Mouse (Mus musculus): ENCODE data around the gene Accs.

Accs gene

GRCm38 (mm10) chr2:93849505-93850089 lies at the start of gene Accs:
TSS of gene Accs (minus strand) at chr2:93849943.
- in situ Hi-C loops (cut with MseI, MboI), result no loop called here

DNA sequence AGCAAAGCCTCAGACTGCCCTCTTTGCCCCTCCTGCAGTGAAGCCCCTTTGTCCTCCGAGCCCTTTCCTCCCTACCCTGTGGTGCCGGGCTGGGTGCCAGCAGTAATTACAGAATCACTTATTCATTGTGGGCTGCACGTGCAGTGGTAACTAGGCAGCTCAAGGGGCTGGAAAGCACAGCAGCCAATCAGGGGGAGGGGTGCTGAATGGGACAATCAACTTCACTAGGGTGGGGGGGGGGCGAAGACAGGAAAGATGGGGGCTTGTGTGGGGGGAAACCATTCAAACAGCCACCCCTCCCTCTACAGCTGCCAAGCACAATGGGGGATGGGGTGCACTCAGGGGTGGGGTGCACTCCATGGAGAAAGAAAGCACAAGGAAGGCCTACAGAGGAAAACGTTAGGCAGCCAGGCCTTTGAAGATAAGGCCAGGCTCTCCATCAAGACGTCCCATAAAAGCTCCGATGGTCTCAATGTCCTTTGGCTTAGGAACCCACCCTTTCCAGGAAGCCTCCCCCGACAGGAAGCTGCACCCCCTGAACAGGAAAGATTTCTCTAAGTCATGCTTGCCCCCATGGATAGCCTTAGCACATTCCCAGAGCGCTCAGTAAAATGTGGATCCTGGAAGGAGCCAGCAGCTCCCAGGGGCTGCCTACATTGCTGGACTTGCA lies 42.0 kb upstream of the Accs start:
- in situ Hi-C loops (cut with MseI, MboI), result no loop called here

DNA sequence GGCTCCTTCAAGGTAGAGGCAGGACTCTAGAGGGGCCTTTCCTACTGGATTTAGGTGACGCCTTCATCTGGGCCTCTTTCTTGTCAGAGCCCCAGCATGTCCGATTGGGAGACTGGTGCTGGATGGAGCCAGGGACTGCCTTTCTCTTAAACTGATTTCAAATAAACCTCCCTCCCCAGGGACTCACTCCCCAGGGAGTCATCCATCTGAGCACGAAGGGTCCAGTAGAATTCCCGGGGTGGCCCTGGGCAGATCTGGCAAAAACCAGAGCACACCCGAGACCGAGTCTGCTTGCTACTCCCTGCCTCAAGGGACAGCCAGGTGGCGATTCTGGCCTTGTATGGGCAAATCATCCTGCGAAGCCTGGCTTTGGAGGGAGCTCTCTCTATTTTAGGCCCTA lies 40.4 kb upstream of the Accs start:
- in situ Hi-C loops (cut with MseI, MboI), result no loop called here

DNA sequence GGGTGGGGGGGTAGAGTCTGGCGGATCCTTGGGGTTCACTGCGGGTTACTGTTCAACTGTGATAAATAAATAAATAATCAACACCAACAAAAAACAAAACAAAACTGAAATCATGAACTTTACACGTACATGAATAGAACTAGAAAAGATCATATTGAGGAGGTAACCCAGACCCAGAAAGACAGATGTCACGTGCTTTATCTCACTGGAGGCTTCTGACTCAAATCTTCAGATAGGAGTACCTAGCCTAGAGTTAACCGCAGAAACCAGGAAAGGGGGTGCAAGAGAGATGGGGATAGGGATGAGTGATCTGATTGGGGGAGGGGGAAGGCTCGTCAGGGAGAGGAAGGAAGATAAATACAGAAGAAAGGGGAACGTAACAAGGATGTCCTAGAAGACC lies 39.3 kb upstream of the Accs start:
- in situ Hi-C loops (cut with MseI, MboI), result no loop called here

DNA sequence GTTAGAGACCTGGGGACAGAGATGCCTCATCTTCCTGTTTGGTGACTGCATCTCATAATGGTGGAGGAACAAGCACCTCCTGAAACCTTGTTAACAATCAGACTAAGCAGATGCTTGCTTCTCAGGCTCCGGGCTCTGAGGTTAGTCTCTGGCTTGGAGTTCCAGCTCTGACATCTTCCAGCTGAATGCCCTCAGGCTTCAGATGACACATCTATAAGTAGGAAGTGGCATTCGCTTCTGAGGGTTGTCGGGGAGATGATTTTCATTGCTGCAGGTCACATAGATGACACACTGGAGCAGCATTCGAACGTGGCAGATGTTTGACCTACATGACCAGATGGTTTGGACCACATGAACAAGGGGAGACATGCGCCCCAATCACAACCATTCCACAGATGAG lies 38.6 kb upstream of the Accs start:
- in situ Hi-C loops (cut with MseI, MboI), result no loop called here

DNA sequence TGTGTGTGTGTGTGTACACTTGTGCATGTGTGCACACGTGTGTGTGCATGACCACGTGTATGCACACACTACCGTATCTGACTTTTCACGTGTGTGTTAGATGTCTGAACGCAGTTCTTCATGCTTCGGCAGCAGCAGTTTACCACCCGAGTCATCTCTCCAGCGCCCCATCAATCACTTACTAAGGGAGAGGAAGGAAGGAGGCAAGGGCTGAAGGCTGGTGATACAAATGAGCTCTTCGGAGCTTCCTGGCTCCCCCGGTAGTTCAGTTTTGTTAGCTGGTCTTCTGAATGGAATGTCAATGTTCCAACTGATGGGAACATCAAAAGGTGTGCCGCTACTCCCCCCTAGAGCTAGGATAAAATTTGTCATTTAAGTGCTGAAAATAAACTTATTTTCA lies 37.5 kb upstream of the Accs start:
- in situ Hi-C loops (cut with MseI, MboI), result no loop called here

DNA sequence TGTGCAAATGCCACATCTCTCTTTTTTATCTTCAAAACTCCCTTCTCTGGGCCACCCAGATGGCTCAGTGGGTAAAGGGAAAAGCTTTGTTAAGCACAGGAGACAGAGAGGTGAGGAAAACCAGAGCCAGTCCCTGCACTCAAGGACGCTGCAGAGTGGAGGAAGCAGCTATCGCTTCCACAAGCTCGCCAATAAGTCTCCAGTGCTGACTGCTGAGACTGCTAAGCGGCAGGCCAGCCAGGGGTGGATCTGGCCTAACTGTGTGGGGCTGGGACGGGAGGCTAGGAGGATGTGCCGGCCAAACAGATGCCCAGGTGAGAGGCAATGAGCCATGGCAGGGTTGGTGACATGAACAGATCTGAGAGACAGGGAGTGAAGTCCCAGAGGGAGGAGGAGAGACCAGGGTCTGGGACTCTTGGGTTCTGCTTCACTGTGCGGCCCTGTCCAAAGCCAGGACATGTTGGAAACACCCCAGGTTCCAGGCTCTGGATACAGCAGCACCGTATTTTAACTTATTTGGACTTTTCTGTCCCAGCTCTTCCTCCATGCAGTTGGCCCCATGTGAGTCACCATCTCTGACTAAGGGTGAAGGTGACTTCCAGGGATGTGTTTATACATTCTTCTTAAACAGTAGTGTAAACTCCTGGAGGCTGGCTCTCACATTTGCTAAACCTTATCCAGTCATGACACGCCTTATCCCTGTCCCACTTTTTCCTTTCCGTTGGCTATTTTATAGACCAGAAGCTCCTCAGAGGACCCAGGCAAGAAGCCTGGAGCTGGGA lies 36.5 kb upstream of the Accs start:
- in situ Hi-C loops (cut with MseI, MboI), result no loop called here

DNA sequence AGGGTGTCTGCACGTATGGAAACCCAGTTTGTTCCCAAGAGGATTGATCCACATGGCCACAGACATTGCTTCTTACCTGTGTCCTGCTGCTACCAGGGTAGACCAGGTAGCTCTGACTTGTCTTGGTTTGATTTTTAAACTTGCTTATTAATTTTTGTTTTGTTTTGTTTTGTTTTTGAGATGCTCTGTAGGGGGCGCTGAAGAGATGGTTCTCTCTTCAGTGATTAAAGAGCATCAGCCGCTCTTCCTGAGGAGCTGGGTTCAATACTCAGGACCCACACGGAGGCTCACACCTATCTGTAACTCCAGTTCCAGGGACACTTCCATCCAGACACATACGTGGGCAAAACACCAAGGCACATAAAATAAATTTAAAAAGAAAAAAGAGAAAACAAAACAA lies 33.3 kb upstream of the Accs start:
- in situ Hi-C loops (cut with MseI, MboI), result no loop called here

- in situ Hi-C loops (cut with MseI, MboI), result no loop called here
These were observed 32.1 kb upstream of the Accs start for GRCm38 (mm10) chr2:93881640-93882367.

DNA sequence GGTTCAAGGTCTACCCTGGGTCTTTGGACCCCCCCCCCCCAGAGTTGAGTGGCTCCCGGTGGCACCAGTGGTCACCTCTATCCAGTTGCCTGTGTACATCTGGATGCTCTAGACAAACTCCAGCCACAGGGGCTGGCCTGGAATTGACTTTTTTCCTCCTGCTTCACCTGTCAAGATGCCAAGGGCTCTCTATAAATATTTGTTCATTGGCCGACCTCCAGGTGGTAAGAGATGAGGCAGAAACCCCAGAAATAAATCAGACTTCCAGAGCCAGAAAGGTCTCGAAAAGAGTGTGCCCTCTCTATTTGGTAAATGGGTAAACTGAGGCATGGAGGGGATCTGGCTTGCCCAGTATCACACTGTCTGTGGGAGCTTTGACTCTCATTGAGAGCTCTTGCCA lies 31.2 kb upstream of the Accs start:
- in situ Hi-C loops (cut with MseI, MboI), result no loop called here

- in situ Hi-C loops (cut with MseI, MboI), result no loop called here
These were observed 30.7 kb upstream of the Accs start for GRCm38 (mm10) chr2:93880450-93880849.

- in situ Hi-C loops (cut with MseI, MboI), result no loop called here
These were observed 27.3 kb upstream of the Accs start for GRCm38 (mm10) chr2:93877005-93877404.

DNA sequence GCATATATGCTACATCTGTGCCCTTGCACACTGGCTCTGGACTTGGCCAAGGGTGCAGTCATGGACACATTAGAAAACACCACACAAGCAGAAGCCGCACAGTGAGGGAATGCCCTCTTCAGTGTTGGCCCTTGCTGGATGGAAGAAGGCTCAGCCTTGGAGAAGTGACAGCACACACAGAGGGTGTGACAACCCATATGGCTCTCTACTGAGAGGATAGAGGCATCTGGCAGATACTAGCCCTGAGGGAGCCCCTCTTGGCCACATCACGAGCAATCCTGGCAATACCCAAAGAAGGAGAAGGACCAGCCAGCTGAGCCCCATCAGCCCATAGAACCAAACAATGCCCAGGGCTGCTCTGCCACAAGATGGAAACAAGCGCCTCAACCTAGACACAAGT lies 24.9 kb upstream of the Accs start:
- in situ Hi-C loops (cut with MseI, MboI), result no loop called here

GRCm38 (mm10) chr2:93874227-93874514 lies 24.4 kb upstream of the Accs start:
- in situ Hi-C loops (cut with MseI, MboI), result no loop called here

GRCm38 (mm10) chr2:93873449-93874226 lies 23.9 kb upstream of the Accs start:
- in situ Hi-C loops (cut with MseI, MboI), result no loop called here

- in situ Hi-C loops (cut with MseI, MboI), result no loop called here
These were observed 22.5 kb upstream of the Accs start for GRCm38 (mm10) chr2:93872257-93872656.

DNA sequence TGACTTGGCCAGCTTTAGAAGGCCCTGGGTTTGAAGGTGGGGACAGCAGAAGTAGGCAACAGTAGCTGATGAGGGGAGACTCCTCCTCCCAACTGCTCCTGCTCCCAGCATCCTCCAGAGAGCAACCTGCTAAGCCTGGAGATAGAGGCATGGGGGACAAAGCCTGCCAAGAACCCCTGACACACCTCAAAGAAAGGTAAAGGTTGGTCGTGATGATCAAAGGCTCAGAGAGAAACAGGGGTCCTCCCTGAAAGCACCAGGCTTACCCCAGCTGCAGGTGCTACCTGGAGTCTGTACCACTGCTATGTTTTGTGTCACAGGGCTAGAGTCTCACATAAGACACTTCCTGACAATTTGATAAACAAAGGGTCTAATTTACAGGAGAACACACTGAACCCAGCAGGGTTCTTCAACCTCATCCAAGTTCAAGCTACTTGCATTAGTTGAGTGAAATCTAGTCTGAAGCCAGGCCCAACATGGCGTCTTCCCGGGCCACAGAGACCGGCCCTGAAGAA lies 21.7 kb upstream of the Accs start:
- in situ Hi-C loops (cut with MseI, MboI), result no loop called here

DNA sequence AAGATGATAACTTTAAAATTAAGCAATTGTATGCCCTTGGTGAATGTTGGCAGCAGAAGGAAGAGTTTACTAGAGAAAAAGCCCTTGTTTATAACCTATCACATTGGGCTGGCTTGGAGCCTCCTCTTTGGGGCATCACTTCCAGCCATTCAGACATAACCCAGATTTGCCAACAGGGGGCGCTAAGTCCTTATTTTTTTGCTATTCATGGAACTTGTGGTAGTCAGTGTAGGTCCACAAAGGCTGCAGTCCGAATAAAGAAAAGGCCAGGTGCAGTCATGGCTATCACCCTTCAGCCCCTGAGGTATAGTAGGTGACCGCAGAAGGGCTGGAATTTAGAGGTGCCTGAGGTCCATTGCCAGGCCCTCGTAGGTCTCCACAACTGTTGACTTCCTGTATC lies 21.1 kb upstream of the Accs start:
- in situ Hi-C loops (cut with MseI, MboI), result no loop called here

DNA sequence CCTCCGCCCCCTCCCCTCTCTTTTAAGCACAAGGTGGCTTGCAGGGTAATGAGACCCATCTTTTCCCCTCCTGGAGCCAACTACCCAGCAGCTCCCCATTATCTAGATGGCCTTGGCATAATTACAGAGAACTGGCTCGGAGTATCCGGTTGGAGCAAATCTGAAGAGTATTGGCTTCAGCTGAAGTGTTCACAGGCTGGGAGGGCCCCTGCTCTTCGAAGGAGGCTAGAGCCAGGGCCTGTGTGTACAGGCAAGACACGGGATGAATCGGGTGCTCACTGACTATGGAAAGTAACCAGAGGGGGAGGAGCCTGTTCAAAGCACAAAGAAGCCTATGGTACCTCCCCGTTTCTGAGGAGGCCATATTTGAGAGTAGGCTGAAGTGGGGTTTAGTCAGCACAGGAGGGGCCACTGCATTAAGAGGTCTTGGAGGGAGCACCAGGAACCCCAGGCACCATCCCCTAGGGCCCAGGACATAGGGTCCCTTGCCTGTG lies 19.4 kb upstream of the Accs start, which contains the start of gene Accsl:
Gene Accsl (minus strand): TSS at position 51 of the 494 bp plus-strand sequence.
- in situ Hi-C loops (cut with MseI, MboI), result loop anchor here (5.0 kb wide), 2 partner anchors 128 to 133 kb away; partner anchors contain the start of gene Gm27027 (in 1 of the 2)

- in situ Hi-C loops (cut with MseI, MboI), result loop anchor here (5.0 kb wide), 2 partner anchors 129 to 134 kb away; partner anchors contain the start of gene Gm27027 (in 1 of the 2)
These were observed 18.8 kb upstream of the Accs start for GRCm38 (mm10) chr2:93868566-93868965.

DNA sequence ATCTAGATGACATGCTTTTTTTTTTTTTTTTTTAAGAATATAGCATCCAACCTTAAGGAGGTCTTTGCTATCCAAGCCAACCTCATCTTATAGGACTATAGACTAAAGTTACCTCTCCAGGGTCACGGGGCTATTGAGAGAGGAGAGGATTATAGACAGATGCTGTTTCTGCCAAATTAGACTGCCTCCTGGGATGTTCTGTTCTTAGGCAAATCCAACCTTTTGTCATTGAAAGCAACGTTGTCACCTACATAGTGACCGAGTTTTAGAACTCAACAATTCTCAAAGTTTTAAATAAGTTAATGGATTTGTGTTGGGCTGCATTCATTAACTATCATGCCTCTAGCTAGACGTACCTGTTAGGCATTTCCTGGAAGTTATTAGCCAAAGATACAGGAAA lies 13.5 kb upstream of the Accs start:
- in situ Hi-C loops (cut with MseI, MboI), result no loop called here

Data from mouse trophoblast stem cell (cell line).